Mouse (Mus musculus): ENCODE measurements around the gene Naa40.

Gene Naa40

GRCm38 (mm10) chr19:7265478-7266191, 24.7 kb upstream of the Naa40 start:
- DNase-seq (ENCODE audit: low read depth, low spot score), result no peak

DNA sequence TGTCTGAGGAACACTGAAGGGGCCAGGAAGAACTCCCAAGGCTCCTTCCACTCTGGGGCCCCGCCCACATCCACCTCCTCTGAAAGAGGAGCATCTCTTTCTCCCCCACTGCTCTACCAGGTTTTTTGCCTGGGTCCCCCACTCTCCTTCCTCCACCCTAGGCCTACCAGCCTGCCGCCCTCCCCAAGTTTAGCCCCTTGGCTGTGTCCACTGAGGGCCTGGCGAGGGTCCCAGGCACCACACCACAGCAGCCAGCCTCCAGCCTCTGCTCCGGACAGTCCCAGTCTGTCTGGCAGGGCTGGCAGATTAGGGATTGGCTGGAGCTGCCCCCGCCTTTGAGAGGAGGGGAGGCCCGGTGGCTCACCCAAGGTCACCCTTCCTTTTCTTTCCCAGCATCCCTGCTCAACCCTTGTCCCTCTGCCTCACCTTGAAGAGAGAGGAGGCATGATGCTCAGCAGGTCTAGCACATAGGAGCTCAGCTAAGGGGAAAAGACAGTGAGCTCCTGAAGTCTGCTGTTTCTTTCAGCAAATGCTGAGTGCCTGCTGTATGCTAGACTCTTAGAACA, 23.9 kb upstream of the Naa40 start:
- DNase-seq (ENCODE audit: low read depth, low spot score), result no peak

DNA sequence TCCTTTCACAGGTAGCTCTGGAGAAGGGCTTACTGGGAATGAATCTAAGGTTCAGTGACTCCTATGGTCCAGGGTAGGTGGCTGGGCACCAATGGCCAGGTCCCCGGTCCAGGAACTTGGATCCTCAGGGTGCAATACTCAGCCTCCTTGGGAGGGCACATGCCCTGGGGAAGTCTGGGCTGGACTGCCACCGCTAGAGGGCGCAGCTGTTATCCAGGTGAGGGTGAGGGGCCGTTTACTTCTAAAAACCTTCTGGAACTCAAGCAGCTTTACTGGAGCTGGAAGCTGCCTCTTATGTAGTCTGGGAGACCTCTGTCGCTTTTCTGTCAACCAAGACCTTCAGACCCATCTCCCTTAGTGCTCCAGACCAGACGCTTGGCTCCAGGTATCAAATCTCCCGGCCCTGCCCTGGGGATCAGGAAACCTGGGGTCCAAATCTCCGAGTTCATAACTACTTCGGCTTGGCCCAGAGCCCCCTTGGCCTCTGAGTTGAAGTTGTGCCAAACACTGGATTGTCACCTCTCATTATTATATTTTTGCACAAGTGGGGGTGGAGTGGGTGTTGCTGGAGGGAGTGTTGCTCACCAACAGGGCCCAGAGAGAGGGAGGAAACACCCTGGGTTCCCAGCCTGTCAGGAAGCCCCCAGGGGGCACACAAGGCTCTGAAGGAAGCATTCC, 23.2 kb upstream of the Naa40 start:
- DNase-seq (ENCODE audit: low read depth, low spot score), result peak; percentile 90

GRCm38 (mm10) chr19:7262592-7262991, 21.6 kb upstream of the Naa40 start:
- DNase-seq (ENCODE audit: low read depth, low spot score), result no peak

- DNase-seq (ENCODE audit: low read depth, low spot score), result no peak
Observed at GRCm38 (mm10) chr19:7261964-7262363, 21.0 kb upstream of the Naa40 start.

DNA sequence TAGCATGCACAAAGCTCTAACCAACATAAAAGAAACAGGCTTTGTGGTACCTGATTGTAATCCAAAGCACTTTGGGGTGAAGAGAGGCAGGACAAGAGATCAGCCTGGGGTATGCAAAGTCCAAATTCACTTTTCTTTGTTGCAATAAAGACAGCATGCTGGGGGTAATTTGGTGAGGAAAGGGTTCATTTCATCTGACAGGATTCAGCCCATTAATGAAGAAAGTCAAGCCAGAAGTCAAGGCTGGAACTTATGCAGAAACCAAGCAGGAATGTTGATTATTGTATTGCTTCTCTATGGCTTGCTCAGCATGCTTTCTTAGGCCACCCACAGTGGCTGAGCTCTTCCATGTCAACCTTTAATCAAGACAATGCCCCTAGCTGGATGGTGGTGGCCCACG, 20.5 kb upstream of the Naa40 start:
- DNase-seq (ENCODE audit: low read depth, low spot score), result no peak

DNA sequence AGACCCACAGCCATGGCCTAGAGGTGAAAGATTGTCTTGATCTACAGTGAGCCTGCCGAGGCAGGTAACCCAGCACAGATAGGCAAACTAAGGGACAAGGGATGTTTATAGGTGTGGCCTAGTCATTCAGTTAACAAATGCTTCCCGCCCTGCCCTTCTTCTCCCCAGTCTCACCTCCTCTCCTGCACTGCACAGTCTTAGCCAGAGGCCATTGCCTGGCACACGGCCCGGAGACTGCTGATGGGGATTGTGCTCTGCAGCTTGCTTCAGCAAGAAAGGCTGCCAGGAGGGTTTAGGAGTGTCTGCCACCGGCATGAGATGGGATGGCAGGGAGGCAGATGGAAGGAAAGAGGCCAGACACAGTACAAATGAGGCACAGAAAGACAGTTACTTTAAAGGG, 16.9 kb upstream of the Naa40 start:
- peak; percentile 71 for DNase-seq (ENCODE audit: low read depth, low spot score)

DNA sequence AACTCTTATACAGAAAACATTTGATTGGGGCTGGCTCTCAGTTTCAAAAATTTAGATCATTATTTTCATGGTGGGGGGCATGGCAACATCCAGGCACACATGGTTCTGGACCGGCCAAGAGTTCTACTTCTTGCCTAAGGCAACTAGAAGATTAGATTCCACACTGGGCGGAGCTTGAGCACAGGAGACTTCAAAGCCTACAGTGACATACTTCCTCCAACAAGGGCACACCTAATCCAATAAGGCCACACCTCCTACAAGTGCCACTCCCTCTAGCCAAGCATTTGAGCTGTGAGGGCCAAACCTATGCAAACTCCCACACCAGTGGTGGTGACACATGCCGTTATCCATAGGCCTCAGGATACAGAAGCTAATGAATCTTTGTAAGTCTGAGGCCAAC, 5.0 kb upstream of the Naa40 start:
- no peak for DNase-seq (ENCODE audit: low read depth, low spot score)

DNA sequence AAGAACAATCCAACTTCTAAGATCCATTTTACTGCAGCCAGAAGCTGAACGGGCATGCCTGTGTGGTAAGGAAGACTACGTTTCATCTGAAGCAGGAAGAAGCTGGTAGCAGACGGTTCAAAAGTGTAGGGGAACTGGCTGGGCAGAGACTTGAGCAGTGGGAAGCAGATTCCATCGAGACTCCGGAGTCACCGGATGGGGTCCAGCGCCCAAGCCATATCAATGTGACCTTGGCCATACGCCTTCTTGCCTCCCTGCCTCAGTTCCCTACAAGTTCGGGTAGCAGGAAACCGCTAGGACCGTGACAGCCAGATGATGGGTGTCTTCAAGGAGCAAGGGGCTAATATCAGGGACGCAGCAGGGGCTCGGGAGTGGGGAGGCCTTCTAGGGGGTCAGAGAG, 692 bp downstream of the Naa40 start:
- no peak for DNase-seq (ENCODE audit: low read depth, low spot score)

DNA sequence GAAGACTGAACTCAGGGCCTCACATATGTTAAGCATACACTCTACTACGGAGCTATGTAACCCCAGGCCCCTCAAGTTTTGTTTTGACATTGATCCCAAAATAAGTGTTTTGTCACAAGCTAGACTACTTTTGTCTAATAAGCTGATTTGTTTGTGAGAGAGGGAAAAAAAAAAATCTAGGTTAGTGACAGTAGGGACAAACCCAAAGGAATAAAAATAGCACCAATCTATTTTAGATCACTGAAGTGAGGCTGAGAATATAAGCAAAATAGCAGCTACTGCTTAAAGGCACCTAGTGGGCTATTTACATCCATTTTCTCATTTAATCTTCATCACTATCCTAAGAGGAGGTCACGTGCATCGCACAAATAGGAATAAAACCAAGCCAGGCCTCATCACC, 1.4 kb downstream of the Naa40 start:
- DNase-seq (ENCODE audit: low read depth, low spot score), result no peak

- DNase-seq (ENCODE audit: low read depth, low spot score), result no peak
Observed at GRCm38 (mm10) chr19:7236742-7237141, 4.2 kb downstream of the Naa40 start.

- DNase-seq (ENCODE audit: low read depth, low spot score), result no peak
Observed at GRCm38 (mm10) chr19:7236011-7236410, 5.0 kb downstream of the Naa40 start.

GRCm38 (mm10) chr19:7235461-7235860, 5.5 kb downstream of the Naa40 start:
- DNase-seq (ENCODE audit: low read depth, low spot score), result no peak

- peak; percentile 94 for DNase-seq (ENCODE audit: low read depth, low spot score)
Observed at GRCm38 (mm10) chr19:7234537-7235221, 6.3 kb downstream of the Naa40 start.

DNA sequence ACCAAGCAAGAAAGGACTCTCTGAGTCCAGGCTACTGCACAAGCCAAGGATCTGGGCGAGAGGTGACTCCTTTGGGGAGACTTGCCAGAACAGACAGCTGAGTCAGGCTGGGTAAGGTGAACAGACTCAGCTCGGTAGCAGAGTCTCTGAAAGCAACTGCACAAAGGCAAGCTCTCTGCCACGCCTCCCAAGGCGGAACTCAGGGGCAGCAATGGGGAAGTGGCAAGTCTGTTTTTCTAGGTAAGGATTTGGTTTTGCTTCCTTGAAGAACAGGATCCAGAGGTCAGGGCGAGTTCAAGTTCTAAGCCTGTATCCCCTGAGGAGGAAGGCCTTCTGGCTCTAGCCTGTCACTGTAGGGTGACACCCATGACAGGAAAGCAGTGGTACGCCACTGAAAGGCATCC, 14.5 kb downstream of the Naa40 start:
- no peak for DNase-seq (ENCODE audit: low read depth, low spot score)

GRCm38 (mm10) chr19:7225096-7225690, 15.8 kb downstream of the Naa40 start:
- no peak for DNase-seq (ENCODE audit: low read depth, low spot score)

- DNase-seq (ENCODE audit: low read depth, low spot score), result no peak
Observed at GRCm38 (mm10) chr19:7224253-7224652, 16.7 kb downstream of the Naa40 start.

DNA sequence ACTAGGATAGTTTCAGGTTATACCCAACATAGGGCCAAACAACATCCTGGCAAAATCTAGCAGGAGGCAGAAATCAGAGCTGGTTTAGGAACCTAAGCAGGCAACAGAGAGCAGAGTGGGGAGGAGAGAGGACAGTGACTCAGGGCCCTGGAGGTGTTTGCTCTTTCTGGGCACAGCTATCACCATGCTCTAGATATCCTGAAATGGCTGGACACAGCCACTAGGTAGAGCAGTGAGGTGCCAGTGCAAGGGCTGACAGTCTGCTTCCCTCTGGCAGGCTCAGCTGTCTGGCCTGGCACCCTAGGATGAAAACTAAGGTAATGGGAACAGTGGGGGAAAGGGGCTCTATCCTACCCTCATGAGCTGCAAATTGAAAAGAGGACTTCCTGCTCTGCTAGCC, 17.5 kb downstream of the Naa40 start:
- no peak for DNase-seq (ENCODE audit: low read depth, low spot score)

- DNase-seq (ENCODE audit: low read depth, low spot score), result no peak
Observed at GRCm38 (mm10) chr19:7222196-7222595, 18.8 kb downstream of the Naa40 start.

DNA sequence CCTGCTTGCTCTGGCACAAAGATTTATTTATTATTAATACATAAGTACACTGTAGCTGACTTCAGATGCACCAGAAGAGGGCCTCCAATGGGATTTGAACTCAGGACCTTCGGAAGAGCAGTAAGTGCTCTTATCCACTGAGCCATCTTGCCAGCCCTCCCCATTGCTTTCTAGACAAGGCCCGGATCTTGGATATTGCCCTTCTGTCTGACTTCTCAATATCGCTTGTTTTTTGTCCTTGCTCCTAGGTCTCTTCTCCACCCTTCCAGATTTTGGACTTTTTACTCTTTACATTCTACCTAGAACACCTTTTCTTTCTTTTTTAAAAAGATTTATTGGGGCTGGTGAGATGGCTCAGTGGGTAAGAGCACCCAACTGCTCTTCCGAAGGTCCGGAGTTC, 22.2 kb downstream of the Naa40 start:
- DNase-seq (ENCODE audit: low read depth, low spot score), result no peak

- no peak for DNase-seq (ENCODE audit: low read depth, low spot score)
Observed at GRCm38 (mm10) chr19:7217926-7218267, 23.1 kb downstream of the Naa40 start.
